Mouse (Mus musculus): Measurements from ENCODE around the gene Ptpre. TPM values are rescaled to one million over a fixed set of nuclear protein-coding genes. Genes with fewer than 3 reads are reported as not detected.

Gene Ptpre
- total and polyA plus RNA-seq, 3 experiments = 2.3 to 6.9 (median 3.7) TPM

DNA sequence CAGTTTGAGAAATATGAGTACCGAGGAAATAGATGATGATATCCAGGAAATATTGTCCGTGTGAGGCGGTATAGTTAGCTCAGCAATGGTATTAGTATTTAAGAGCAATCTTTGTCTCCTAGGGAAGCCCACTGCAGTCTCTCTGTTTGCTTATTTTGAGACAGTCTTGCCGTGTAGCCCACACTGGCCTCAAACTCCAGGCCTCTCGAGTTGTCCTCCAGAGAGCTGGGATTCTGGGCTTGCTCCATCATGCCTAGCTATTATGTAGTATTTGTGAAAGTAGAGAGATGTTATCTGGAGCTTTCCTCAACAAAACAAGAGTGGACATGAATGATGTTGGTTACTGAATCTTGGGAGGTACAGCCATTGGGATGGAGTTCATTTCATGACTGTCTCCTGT lies 197.1 kb downstream of the Ptpre start:
- DNase-seq (ENCODE audit: extremely low read depth) = no peak
- H3K79me2 ChIP-seq (replicated peaks; ENCODE audit: control insufficient read depth, extremely low read depth, insufficient read depth, poor library complexity, severe bottlenecking) = no peaks in the 10 kb centered on the region
- TF ChIP-seq CHD1 (IDR thresholded peaks at IDR 0.05; ENCODE audit: low read depth, low read length) (no peak), JUN (IDR thresholded peaks at IDR 0.05; ENCODE audit: insufficient read depth, low read depth, low read length) (no peak), ZC3H11A (IDR thresholded peaks at IDR 0.05; ENCODE audit: low read depth, low read length) (no peak), ZKSCAN1 (IDR thresholded peaks at IDR 0.05; ENCODE audit: borderline replicate concordance, low read depth, low read length) (no peak), ZMIZ1 (IDR thresholded peaks at IDR 0.05; ENCODE audit: low read depth, low read length) (no peak), POLR2AphosphoS2 (IDR thresholded peaks at IDR 0.05; ENCODE audit: low read depth, low read length) (no peak), MAZ (IDR thresholded peaks at IDR 0.05; ENCODE audit: low read depth, low read length) (no peak), CHD2 (IDR thresholded peaks at IDR 0.05; ENCODE audit: low read length) (no peak), GABPA (IDR thresholded peaks at IDR 0.05; ENCODE audit: insufficient replicate concordance, low read depth, low read length) (no peak), ZNF384 (IDR thresholded peaks at IDR 0.05; ENCODE audit: low read depth, low read length) (no peak), SIN3A (IDR thresholded peaks at IDR 0.05; ENCODE audit: low read length) (no peak), NRF1 (IDR thresholded peaks at IDR 0.05; ENCODE audit: low read depth, low read length) (no peak), POLR2A (IDR thresholded peaks at IDR 0.05; ENCODE audit: low read depth, low read length) (no peak), E2F4 (IDR thresholded peaks at IDR 0.05; ENCODE audit: insufficient replicate concordance, low read depth, low read length) (no peak), USF2 (conservative IDR thresholded peaks at IDR 0.05; ENCODE audit: low read depth, low read length) (no peak), MYC (IDR thresholded peaks at IDR 0.05; ENCODE audit: low read depth, low read length) (no peak)
- H3K27ac ChIP-seq (ENCODE audit: insufficient read depth, low read depth) = no peak overlapping the region
- H3K4me2 ChIP-seq (ENCODE audit: insufficient read depth, low read depth, poor library complexity, severe bottlenecking) = no peak overlapping the region
- in situ Hi-C loops (cut with MboI; ENCODE audit: low pct_ligation_motif_present, low pct_unique_long_range_greater_than_20kb, low sequenced_read_pairs) = loop anchor here (25.0 kb wide), 1 partner anchor 247 kb away; no protein-coding TSS in a partner anchor
- H3K27me3 ChIP-seq (replicated peaks) = peaks cover 23% of the 10 kb centered on the region
- no peaks in the 10 kb centered on the region for H3K9me3 ChIP-seq (replicated peaks; ENCODE audit: low read length)
- no peak overlapping the region for H3K9ac ChIP-seq (ENCODE audit: insufficient read depth, low read depth)
- H3K4me3 ChIP-seq (replicated peaks in 1 of 3; ENCODE audit: low read depth in 2 of 3, low read length in 2 of 3, poor library complexity in 1 of 3) = no peak overlapping the region
- peaks cover 8 to 14% of the 10 kb centered on the region in 2 experiments for H3K4me1 ChIP-seq (ENCODE audit: control insufficient read depth in 1 of 2, insufficient read depth in 2 of 2)
- dilution Hi-C loops (cut with MboI; ENCODE audit: extremely low pct_ligation_motif_present, extremely low pct_unique_long_range_greater_than_20kb, low sequenced_read_pairs) = no loop called here
- no peaks in the 10 kb centered on the region for H3K36me3 ChIP-seq (replicated peaks in 1 of 2; ENCODE audit: control insufficient read depth in 1 of 2, insufficient read depth in 1 of 2, low read length in 1 of 2)

DNA sequence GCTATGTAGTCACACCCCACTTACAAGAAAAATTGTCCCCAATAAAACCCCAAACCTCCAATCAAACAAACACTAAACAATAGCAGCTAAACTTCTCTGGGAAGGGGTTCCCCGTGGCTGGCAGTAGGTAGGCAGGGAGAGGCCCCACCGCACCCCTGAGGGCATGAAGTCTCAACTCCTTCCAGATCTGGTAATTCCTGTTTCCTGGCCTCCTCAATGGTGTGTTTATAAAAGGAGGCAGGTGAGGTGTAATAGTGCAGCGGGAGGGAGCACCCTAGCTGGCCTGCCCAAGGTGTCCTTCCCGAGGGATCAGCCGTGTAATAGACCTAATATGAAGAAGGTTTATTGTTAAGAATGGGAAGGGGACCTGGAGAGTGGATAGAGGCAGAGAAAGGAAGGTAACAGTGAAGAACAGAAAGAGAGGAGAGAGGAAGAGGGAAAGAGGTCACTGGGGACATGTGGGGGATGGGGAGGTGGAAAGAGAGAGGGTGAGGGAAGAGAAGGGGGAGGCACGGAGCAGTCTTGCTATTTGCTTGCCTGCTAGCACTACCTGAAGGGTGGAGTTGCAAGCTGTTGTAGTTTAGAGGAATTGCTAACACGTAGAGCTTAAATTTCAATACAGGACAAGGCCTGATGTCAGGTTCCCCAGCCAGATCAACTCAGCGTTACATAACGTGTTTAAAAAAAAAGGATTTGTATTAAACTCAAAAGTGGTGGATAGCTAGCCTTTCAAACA lies 197.8 kb downstream of the Ptpre start:
- H3K4me1 ChIP-seq (ENCODE audit: control insufficient read depth in 1 of 2, insufficient read depth in 2 of 2) = peaks cover 8 to 14% of the 10 kb centered on the region in 2 experiments

More for the DNA sequence above, 197.8 kb downstream of the Ptpre start:
- TF ChIP-seq NRF1 (IDR thresholded peaks at IDR 0.05; ENCODE audit: low read depth, low read length) = no peak
- peak; percentile 41; the same call in 1 of the 2 replicates for TF ChIP-seq CHD2 (IDR thresholded peaks at IDR 0.05; ENCODE audit: low read length)
- in situ Hi-C loops (cut with MboI; ENCODE audit: low pct_ligation_motif_present, low pct_unique_long_range_greater_than_20kb, low sequenced_read_pairs) = loop anchor here (5.0 to 25.0 kb wide), 2 partner anchors 53 to 248 kb away; no protein-coding TSS in a partner anchor
- Histone ChIP-seq H3K4me3 (replicated peaks in 1 of 3; ENCODE audit: low read depth in 2 of 3, low read length in 2 of 3, poor library complexity in 1 of 3) (no peak overlapping the region), H3K9ac (ENCODE audit: insufficient read depth, low read depth) (no peak overlapping the region), H3K36me3 (replicated peaks in 1 of 2; ENCODE audit: control insufficient read depth in 1 of 2, insufficient read depth in 1 of 2, low read length in 1 of 2) (no peaks in the 10 kb centered on the region), H3K9me3 (replicated peaks; ENCODE audit: low read length) (no peaks in the 10 kb centered on the region), H3K79me2 (replicated peaks; ENCODE audit: control insufficient read depth, extremely low read depth, insufficient read depth, poor library complexity, severe bottlenecking) (no peaks in the 10 kb centered on the region), H3K27me3 (replicated peaks) (peaks cover 30% of the 10 kb centered on the region), H3K27ac (ENCODE audit: insufficient read depth, low read depth) (no peak overlapping the region), H3K4me2 (ENCODE audit: insufficient read depth, low read depth, poor library complexity, severe bottlenecking) (no peak overlapping the region)
- no peak for DNase-seq (ENCODE audit: extremely low read depth)
- dilution Hi-C loops (cut with MboI; ENCODE audit: extremely low pct_ligation_motif_present, extremely low pct_unique_long_range_greater_than_20kb, low sequenced_read_pairs) = no loop called here

Other genes starting within 250 kb of the Ptpre start
- gene Foxi2, start 127.2 kb upstream of the Ptpre start, total RNA-seq (2012; rRNA removed) = not detected in 2 replicates
- not detected in 2 replicates for gene Foxi2, start 127.2 kb upstream of the Ptpre start, total RNA-seq (2014; rRNA removed)
- not detected in 2 replicates for gene Foxi2, start 127.2 kb upstream of the Ptpre start, polyA plus RNA-seq (2012; ENCODE audit: insufficient read length, low read depth)
- not detected in 2 replicates for gene Clrn3, start 8.8 kb upstream of the Ptpre start, total RNA-seq (2012; rRNA removed)
- not detected in 2 replicates for gene Clrn3, start 8.8 kb upstream of the Ptpre start, total RNA-seq (2014; rRNA removed)
- not detected in 2 replicates for gene Clrn3, start 8.8 kb upstream of the Ptpre start, polyA plus RNA-seq (2012; ENCODE audit: insufficient read length, low read depth)
- gene Mki67, start 178.9 kb downstream of the Ptpre start, total RNA-seq (2012; rRNA removed) = 73.1 and 86.7 TPM in 2 replicates
- 57.0 and 57.8 TPM in 2 replicates for gene Mki67, start 178.9 kb downstream of the Ptpre start, total RNA-seq (2014; rRNA removed)
- gene Mki67, start 178.9 kb downstream of the Ptpre start, polyA plus RNA-seq (2012; ENCODE audit: insufficient read length, low read depth) = 98.5 and 102 TPM in 2 replicates